Mouse (Mus musculus) liver (tissue): ENCODE measurements at regions not wholly inside any gene's neighbourhood (a gene's known extent, or its start where the extent isn't known, plus 50 kb on each side); places are given as distances from the start of the nearest gene placed in this dataset.
"Not testable (repeated sequence)": the region's sequence is repeated elsewhere in the genome, so short reads cannot be mapped to it uniquely, and the experiment has no call there.

Source experiments
- DNase-seq: peaks from one replicate; pipeline ENCODE4 v3.0.0-alpha.2; 2020; ENCODE audit warnings: mixed read lengths

DNA sequence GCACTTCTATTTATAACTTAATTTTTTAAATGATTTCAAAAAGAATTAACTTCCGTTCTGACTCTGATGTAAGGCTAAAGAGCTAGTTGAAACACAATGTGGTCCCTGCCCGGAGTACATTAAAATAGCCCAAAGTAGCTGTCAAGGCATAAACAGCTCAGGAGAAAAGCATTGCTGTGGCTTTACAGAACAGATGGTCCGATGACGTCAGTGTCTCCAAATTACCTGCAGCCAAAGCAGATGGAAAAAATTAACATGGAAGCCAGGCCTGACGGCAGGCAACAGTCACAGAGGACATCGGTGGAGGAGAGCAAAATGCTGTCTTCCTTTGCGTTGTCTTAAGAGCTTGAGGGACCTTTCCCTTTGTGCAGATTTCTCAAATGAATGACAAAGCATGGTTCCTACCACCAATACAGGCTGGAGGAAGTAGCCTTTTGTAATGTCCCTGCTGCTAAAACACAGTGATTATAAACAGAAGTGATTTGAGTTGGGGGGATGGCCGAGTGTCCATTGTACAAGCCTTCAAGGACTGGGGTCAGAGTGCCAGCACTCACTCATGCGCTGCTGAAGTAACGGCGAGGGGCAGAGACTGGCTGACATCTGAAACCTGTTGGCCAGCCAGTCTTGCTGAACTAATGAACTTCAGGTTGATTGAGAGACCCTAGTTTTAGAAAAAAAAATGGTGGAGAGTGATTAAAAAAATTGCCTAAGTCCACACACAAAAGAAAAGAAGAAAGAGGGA lies 101.8 kb upstream of the Plcl2 start:
- DNase-seq: no peak

DNA sequence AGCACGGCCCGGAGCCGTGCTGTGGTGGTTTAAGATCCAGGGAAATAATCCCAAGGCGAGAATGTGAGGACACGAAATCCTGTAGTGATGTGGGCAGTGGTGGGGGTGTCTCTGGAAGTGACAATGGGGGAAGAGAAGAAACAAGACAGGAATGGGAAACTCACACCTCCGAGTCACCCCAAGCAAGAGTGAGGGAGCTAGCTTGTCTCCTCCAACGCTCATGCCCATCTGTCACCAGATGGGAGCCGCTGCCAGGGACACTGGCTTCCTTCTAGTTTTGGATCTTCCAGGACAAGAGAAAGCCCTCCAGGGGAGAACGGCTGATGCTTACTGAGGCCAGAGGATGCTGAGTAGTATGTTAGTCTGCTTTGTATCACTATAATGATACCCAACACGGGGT lies 100.6 kb upstream of the Plcl2 start:
- no peak for DNase-seq

DNA sequence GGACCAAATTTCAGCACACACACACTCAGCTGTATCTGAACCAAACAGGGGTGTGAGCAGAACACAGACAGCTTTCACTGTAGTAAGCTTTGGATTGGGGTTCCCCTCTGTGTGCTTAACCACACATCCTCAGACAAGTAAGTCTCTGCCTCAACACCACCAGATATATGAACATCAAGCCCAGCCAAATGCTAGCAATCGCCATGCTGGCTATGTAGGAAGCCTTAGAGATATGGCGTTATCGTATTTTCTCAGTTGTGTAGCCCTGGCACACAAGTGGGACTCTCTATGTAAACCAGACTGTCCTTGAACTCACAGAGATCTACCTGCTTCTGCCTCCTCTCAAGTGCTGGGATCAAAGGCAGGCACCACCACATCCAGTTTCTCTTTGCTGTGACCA lies 99.9 kb upstream of the Plcl2 start:
- DNase-seq: no peak

DNA sequence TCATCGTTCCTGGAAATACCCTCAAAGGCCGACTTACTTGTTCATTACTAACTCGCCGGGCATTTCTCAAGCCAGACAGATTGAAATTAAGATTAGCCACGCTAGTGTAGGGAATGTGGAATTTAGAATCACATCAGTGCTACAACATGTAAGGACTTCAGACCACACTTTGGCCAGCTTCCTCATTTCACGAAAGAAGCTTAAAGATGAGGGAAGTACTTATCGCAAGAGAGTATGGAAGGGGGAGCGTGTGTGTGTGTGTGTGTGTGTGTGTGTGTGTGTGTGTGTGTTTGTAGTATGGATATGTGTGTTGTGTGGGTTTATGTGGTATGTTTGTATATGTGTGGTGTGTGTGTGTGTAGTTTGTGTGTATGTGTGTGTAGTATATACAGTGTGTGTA lies 99.3 kb upstream of the Plcl2 start:
- DNase-seq: no peak

DNA sequence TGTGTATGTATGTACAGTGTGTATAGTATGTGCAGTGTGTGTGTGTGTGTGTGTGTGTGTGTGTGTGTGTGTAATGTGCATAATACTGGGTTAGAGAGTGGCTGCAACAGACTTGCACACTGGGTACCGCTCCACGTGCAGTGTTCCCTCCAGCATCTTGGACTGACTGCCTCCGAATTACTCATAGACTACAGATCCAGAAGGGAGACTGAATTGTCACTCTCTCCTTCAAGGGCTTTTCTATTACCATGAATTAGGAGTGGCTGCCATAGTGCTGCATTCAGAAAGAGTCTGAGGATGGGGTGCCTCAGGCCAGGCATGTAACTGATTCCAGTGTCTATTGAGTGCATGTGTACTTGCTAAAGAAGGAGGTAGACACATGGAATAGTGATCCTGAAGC lies 98.9 kb upstream of the Plcl2 start:
- DNase-seq: no peak

DNA sequence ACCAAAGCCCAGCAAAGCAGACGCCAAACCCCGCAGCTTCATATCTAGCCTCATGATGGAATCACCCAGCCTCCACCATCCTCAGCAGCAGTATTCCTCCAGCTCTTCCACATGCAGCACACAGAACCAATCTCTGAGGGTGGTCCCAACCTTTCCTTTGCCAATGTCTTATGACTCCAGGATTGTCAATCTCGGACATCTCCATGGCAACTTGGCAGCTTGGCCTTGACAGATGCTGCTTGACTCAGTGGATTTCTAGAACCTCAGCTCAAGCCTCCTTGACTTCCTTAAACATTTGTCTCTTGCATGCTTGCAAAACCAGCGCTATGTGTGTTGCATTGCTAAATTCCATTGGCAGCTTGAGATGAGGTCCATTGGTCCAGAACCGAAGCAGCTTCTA lies 96.8 kb upstream of the Plcl2 start:
- DNase-seq: no peak

DNA sequence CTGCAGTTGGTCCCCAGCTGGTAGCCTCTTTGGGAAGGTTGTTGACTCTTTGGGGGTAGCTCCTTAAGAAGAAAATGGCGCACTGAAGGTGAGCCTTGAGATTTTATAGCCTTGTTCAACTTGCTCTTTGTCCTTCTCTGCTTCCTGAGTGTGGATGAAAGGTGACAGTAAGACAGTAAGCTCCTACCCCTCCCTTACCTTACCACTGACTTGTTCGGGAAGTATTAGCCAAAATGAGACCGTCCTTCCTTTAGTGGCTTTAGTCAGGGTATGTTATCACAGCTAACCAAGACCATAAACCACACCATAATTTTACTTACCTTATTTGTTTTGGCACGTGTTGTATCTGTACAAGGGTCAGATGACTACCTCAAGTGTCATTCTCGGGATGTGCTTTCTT lies 95.3 kb upstream of the Plcl2 start:
- no peak for DNase-seq

DNA sequence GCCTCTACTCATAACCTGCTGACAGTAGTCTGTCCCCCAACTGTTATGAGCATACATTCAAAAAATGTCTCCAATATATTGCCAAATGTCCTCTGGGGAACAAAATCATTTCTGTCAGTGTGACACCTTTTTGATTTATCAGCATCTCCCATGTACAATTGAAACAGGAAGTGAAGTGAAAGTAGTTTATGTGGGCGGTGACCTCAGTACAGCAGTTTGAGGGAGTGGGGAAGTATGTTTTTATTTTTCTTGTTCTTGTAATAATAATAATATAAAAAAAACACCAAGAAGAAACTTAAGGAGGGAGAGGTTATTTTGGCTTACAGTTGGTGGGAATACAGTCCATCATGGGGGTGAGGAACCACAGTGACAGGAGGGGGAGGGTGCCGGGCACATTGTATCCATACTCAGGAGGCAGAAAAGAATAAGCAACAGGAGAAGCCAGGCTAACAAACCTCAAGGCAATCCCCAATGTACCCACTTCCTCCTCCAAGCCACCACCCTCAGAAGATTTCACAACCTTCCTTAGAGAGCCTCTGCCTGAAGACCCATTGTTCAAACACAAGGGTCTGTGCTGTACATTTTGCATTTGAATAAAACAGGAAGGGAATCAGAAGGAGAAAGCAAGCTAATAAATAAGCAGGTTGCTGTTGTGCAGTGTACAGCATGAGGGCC lies 93.7 kb upstream of the Plcl2 start:
- no peak for DNase-seq

DNA sequence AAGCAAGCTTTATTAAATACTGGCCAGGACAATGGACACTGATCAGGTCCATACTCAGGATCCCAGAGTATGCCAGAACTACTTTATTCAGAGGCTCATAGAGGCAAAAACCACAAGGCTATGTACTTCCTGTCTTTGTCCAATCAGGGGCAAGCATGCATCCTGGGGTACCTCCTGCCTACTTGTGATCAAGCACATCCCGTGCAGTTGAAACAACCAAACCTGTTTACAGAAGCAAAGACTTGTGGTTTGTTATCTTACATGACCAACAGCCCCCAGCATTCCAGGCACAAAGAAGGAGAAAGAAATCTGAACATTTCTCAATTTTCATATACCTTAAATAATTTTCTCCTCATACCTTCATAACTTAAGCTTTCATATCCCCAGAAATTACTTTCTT lies 93.1 kb upstream of the Plcl2 start:
- no peak for DNase-seq

DNA sequence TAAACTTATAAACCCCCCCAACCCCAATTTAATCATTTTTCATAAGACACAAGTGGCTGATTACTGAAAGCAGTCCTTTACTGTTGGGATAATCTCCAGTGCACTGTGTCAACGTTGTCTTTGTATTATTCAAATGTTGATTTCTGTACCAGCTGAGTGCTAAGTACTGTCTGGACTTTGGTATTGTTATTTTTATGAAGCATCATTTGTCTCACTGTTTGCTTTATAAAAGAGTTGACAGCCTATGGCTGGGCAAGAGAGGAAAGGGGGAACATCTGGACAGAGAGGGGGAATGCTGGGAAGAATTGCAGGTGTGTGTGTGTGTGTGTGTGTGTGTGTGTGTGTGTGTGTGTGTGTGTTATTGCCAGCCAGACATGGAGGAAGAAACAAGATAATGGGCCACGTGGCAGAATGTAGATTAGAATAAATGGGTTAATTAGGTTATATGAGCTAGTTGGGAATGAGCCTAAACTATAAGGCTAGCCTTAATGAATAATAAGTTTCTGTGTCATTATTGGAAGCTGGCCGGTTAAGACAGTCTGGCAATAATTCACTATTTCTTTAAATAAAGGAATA lies 92.6 kb upstream of the Plcl2 start:
- DNase-seq: no peak

DNA sequence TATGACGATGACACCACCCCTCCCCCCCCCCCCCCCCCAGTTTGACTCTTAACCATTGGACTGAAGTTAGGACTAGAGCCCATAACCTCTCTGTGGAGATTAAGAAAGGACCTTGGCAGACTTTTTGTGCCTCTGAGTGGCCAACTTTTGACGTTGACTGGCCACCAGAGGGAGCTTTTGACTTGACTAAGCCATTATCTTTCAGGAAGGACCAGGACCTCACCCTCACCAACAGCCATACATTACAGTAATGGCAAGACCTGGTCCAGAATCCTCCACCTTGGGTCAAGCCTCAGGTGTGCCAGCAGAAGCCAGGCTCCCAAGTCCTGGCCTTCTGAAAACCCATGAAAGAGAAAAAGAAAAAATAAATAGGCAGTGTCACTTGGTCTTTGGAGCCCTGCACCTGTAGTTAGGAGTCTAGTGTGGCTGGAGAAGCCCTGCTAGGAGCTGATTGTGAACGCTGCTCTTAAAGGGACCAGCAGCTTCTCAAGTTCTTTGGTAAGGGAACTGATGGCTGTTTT lies 90.3 kb upstream of the Plcl2 start:
- DNase-seq: peak; percentile 62

DNA sequence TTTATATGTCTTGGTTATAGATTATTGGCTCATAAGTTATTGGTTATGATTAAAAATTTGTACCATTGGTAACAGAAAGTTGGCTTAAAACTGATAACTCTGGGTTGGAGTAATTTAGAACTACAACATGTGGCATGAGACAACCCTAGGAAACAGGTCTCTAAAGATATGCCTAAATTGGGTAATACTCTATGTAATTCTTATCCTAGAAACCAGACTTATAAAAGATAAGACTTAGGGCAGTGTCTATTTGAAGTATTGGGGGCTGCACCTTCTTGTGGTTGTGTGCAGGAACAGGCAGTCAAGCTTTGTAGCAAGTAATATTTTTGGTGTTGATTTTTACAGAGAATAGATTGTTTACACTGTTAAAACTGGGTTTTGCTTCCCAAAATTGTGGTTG lies 89.7 kb upstream of the Plcl2 start:
- DNase-seq: not testable (repeated sequence)

DNA sequence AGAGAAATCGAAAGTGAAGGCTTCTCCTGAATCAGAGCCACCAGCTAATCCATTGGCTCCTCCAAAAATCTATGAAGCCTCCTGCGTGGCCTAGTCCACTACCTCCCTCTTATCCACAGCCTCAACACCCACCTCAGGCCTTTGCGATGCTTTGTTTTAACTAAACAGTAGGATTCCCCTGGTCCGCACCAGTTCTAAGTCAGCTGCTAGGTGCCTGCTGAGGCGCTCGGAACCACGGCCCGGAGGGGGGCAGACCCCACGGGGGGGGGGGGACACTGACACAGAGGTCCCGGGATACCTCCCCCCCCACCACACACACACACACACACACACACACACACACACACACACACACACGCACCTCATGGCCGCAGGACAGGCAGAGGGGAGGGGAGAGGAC lies 89.2 kb upstream of the Plcl2 start:
- peak; percentile 55 for DNase-seq

DNA sequence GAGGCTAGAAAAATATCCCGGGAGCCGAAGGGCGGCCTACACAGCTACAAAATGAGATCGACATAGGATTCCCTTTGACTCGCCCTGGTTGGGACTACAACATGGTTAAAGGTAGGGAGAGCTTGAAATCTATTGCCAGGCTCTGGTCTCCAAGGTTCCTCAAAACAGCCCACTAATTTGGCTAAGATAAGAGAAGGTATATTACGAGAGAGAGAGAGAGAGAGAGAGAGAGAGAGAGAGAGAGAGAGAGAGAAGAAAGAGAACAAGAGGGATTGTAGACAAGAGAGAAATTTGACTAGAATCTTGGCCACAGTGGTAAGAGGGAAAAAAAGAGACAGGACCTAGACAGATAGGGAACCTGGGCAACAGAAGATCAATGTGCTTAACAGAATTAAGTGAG lies 88.5 kb upstream of the Plcl2 start:
- DNase-seq: no peak

DNA sequence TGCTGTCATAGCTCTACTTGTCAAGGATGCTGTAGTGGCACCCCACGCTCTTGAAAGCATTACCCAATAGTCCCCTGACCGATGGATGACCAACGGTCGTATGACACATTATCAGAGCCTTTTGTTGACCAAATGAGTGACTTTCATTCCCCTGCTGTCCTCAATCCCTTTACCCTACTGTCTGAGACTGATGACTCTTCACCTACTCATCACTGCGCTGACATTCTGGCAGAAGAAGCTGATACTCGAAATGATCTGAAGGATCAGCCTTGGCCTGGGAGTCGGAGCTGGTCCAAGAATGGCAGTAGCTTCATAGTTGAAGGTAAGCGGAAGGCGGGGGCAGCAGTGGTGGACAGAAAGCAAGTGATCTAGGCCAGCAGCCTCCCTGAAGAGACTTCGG lies 87.7 kb upstream of the Plcl2 start:
- DNase-seq: no peak

DNA sequence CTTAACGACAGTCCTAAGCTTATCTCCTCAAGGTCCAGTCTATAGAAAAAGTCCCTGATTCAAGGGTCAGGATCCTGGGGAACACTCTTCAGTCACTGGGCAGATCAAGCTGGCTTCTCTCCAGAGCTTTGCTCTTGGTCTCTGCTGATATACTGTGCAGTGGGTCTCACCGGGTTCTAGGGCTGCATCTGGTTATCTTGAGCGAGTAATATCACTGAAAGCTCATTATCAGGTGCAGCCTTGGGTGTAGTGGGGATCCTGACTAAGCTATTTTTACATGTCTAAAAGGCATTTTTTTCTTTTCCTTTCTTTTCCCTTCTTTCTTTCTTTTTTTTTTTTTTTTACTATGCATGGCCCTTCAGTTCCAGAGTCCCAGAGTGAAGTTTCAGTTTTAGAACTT lies 84.1 kb upstream of the Plcl2 start:
- peak; percentile 83 for DNase-seq

DNA sequence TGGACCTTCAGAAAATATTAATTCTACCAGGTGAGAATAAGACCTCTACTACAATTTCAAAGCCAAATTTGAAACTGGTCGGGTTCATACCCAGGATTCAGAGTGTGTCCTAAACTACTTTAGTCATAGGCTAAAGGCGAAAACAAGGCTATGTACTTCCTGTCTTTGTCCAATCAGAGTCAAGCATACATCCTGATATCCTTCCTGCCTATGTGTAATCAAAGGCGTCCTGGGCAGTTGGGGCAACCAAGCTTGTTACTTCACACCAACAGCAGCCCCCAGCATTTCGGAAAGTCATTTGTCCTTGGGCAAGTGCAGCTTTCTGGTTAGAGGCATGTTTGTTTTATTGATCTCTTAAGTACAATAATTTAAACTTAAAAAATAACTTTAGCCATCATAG lies 83.7 kb upstream of the Plcl2 start:
- DNase-seq: peak; percentile 27

DNA sequence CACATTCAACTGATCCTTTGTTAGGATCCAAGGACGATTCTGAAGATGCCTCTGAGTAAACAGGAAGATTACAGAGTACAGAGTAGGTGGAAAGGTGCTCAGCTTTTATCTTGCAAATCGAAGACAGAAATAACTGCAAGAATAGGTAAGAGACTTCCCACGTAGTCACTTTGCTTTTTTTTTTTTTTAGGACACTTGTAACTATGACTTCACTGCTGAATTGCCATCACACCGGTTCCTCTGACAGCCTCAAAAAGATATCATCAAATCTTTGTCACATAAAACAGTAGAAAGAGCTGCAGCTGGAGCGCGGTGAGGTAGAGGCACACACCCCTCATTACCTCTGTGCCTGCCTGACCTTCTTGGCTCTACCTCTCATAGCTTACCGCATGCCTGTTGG lies 83.1 kb upstream of the Plcl2 start:
- DNase-seq: no peak

DNA sequence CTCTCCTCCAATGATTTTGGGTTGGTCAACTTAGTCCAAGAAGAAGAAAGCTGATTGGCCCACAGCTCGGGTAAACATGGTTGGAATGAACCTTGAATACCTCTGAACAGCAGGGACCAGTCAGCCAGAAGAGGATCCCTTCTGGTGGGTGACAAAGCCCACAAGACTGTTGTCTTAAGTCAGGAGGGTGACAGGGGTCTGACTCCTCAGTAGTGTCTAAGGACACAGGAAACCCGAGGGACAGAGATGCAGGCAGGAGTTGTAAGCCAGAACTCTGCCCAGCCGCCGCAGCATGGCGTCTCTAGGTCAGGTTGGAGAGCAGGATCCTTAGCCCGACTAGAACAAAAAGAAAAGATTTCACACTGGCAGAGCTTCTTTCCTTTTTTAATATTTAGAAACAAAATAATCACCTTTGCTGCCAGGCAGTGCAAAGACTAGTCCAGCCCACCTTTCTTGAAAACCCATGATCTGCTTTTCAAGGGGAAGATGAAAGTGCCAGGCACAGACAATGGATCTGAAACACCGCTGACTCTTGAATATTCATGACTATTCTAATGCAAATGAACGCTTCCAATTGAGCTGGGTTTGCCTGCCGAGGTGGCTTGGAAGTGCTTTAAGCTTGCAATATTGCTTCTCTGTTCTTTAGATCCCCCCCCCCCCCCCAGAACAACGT lies 81.7 kb upstream of the Plcl2 start:
- DNase-seq: no peak

DNA sequence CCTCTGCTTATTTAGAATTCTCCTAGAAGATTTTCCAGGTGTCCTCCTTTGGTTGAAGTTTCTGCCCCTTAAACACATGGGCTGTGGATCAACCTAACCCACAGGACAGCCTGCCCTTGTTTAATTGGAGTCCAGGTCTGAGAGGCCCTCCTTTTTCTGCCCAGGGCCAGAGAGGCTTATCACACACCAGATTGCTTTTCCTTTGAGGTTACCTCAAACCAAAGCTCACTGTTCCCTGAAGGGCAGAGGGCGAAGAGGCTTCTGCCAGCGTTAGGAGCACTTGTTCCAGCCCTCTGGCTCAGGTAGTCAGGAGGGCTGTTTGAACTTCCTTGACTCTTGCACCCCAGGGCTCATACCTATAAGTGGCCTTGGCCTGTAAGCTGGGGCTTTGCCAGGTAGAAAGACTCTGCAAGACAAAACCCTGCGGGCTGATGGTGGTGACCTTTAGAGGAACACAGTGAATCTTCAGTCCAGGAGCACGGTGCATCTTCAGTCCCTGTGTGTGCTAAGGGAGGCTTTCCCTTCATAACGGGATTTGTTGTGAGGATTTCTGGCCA lies 81.1 kb upstream of the Plcl2 start:
- DNase-seq: no peak

DNA sequence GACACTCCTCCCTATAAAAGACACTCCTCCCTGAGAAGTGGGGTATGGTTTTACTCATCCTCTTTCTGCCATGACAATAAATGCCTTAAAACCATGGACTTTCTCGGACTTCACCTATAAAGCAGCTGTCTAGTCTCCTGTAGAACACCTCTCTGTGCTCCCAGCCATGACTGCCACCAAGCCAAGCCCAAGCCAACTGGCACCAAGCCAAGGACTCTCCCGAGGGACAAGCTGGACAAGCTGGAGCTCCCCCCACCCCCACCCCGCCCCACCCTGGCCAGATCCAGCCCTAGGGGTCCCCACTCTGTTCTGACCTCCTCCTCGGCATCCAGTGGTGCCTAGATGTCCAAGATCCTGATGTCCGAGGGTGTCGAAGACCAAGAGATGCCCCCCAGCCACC lies 76.6 kb upstream of the Plcl2 start:
- DNase-seq: no peak

DNA sequence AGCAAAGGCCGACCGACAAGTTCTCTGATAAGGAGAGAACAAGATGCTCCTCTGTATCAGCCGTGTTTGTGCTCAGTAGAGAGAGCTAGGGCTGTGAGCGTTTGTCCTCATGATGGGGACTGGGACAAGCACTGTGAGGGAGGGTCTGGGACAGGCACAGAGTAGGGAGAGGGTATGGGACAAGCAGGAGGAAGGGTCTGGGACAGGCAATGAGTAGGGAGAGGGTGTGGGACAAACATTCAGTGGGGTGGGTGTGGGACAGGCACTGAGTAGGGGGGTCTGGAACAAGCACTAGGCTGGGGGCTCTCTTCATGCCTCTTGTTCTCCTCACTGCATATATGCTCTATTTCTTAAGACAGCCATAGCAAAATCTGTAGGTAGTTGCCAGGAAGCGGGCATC lies 70.2 kb upstream of the Plcl2 start:
- DNase-seq: no peak

DNA sequence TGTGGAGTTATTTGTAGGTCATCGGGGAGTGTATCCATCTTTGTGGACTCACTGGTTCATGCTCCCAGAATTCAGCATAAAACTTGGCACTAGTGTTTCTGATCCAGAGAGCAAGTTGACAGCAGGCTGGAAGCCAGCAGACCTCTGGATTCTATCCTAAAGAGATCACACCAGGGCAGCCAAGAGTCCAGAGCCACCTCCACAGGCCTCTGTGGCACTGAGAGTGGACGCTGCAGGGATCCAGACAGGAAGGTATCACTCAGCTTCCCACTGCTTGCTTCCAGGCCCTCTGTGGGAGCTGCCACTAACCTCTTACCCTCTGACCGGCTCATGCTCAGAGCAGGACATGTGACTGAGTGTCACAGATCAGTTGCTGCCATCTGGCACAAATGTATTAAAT lies 69.8 kb upstream of the Plcl2 start:
- DNase-seq: no peak
